Comparison of ENCODE assay signal across 22 mouse cellular contexts in the genomic region with DNA sequence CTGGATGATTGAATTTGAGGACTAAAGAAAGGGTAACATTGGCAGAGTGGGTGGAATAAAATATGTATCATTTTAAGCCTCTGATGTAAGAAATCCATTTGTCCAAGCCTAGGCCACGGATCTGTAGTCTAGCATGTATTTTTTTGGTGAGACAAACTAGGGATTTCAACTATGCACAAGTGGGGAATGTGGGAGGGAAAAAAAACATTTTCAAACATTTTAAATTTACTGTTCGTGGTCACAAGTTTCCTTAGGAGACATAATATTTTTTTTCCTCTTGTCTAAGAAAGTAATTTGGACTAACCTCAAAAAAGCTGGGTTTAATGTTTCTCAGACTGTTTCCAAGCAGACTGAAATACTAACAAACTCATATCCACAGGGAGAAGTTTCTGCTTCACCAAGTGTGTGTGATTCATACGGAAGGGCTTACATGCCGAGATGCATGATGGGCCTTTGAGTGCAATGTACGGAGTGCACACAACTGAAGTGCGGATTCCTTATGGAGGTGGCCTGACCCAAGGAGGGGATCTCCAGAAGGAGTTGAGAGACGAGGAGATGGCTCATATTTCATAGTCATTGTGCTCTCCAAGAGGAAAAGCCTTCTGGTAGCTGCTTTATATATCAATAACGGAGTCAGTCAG.
DNase-seq lines count a peak whose midpoint lies in the region; ATAC-seq and TF ChIP-seq lines count a peak whose summit lies in the region.
"Had no signal": no experiment of that assay in that cellular context is flagged by ENCODE, and none has a peak within 500 bp of the region (broad histone marks: within the 10 kb centered on the region; RNA-seq: fewer than 3 reads in every experiment).

No protein-coding gene starts in this region.

- no peaks in the 10 kb centered on the region for H3K9me3 ChIP-seq in heart, embryonic 16.5 days (replicated peaks; ENCODE audit: control insufficient read depth, low read length)
- no peaks in the 10 kb centered on the region for H3K9me3 ChIP-seq in lung, embryonic 14.5 days (ENCODE audit: low read depth, low read length)
- H3K9me3 ChIP-seq in embryonic facial prominence, embryonic 14.5 days (ENCODE audit: control insufficient read depth, low read length), result no peaks in the 10 kb centered on the region
- no peaks in the 10 kb centered on the region for H3K9me3 ChIP-seq in stomach, postnatal 0 days (ENCODE audit: control insufficient read depth, low read length)
- H3K9me3 ChIP-seq: hindbrain, embryonic 15.5 days; midbrain, embryonic 15.5 days had no signal

- H3K36me3 ChIP-seq in heart, embryonic 16.5 days (ENCODE audit: control insufficient read depth, insufficient read depth), result peaks cover 3% of the 10 kb centered on the region; the same call in 1 of the 2 replicates
- no peaks in the 10 kb centered on the region for H3K36me3 ChIP-seq in lung, embryonic 14.5 days (ENCODE audit: insufficient read depth)
- H3K36me3 ChIP-seq in embryonic facial prominence, embryonic 14.5 days (ENCODE audit: control insufficient read depth, insufficient read depth, low read length), result no peaks in the 10 kb centered on the region
- H3K36me3 ChIP-seq in stomach, postnatal 0 days (ENCODE audit: control insufficient read depth, insufficient read depth, low read length), result no peaks in the 10 kb centered on the region
- H3K36me3 ChIP-seq: hindbrain, embryonic 15.5 days; midbrain, embryonic 15.5 days had no signal

- H3K4me1 ChIP-seq in heart, embryonic 16.5 days (ENCODE audit: control insufficient read depth, insufficient read depth, low read length), result peaks cover 39% of the 10 kb centered on the region
- H3K4me1 ChIP-seq in lung, embryonic 14.5 days (ENCODE audit: insufficient read depth), result peaks cover 18% of the 10 kb centered on the region
- H3K4me1 ChIP-seq in embryonic facial prominence, embryonic 14.5 days (ENCODE audit: control insufficient read depth, insufficient read depth, low read length), result peaks cover 20% of the 10 kb centered on the region
- H3K4me1 ChIP-seq in stomach, postnatal 0 days (replicated peaks; ENCODE audit: control insufficient read depth, insufficient read depth), result 0 out of 2 replicates have a peak, but pooled peaks cover 5% of the 10 kb centered on the region
- H3K4me1 ChIP-seq: hindbrain, embryonic 15.5 days; midbrain, embryonic 15.5 days had no signal

- ATAC-seq in heart, embryonic 16.5 days (replicated peaks; ENCODE audit: extremely low read depth, insufficient read depth, low FRiP score), result no peak
- ATAC-seq in lung, embryonic 14.5 days (ENCODE audit: insufficient read depth), result no peak; the same call in 1 of the 2 replicates
- ATAC-seq in embryonic facial prominence, embryonic 14.5 days (ENCODE audit: low read depth), result peak; percentile 76; the same call in 1 of the 2 replicates
- no peak for ATAC-seq in stomach, postnatal 0 days (ENCODE audit: low FRiP score, low TSS enrichment)
- ATAC-seq: forebrain, embryonic 16.5 days; liver, postnatal 0 days; midbrain, embryonic 15.5 days; Patski had no signal

- WGBS in heart, embryonic 16.5 days, result 78% methylated on average over 8 of the region's 8 CpGs
- 35% methylated on average over 8 of the region's 8 CpGs for WGBS in lung, embryonic 14.5 days
- WGBS in embryonic facial prominence, embryonic 14.5 days, result 42% methylated on average over 8 of the region's 8 CpGs
- WGBS in stomach, postnatal 0 days, result 53% methylated on average over 8 of the region's 8 CpGs

- DNase-seq in heart, adult 8-10 months (ENCODE audit: low spot score), result no peak
- peak; percentile 51 for DNase-seq in lung, embryonic 14.5 days
- no peak for DNase-seq in lung, postnatal 25 days (ENCODE audit: low spot score)
- peak; percentile 86 for DNase-seq in embryonic facial prominence, embryonic 14.5 days (ENCODE audit: low spot score)
- no peak for DNase-seq in stomach, postnatal 0 days (ENCODE audit: low spot score)
- no peak for DNase-seq in natural killer cell, adult 2 months (ENCODE audit: low spot score in 2 of 2)
- DNase-seq: adrenal gland, postnatal 25 days; cerebellum, adult 8-10 months; gastrocnemius, adult 2 months; heart, adult 18-20 months; kidney, adult 11 months; liver; liver, postnatal 0 days; retina, postnatal 1 day had no signal

- no peak overlapping the region for H3K4me2 ChIP-seq in heart, embryonic 16.5 days (ENCODE audit: low read depth, low read length)
- H3K4me2 ChIP-seq in lung, embryonic 14.5 days, result no peak overlapping the region
- H3K4me2 ChIP-seq in embryonic facial prominence, embryonic 14.5 days (ENCODE audit: low read depth, low read length), result no peak overlapping the region
- 0 out of 2 replicates have a peak overlapping the region, but pooled peaks have one; percentile 14 for H3K4me2 ChIP-seq in stomach, postnatal 0 days (replicated peaks; ENCODE audit: low read depth)
- H3K4me2 ChIP-seq: hindbrain, embryonic 15.5 days; midbrain, embryonic 15.5 days had no signal

- H3K27me3 ChIP-seq in heart, embryonic 16.5 days (ENCODE audit: control insufficient read depth, insufficient read depth, low read length), result no peaks in the 10 kb centered on the region
- no peaks in the 10 kb centered on the region for H3K27me3 ChIP-seq in lung, embryonic 14.5 days (ENCODE audit: insufficient read depth, low read length)
- no peaks in the 10 kb centered on the region for H3K27me3 ChIP-seq in embryonic facial prominence, embryonic 14.5 days (replicated peaks; ENCODE audit: control insufficient read depth, insufficient read depth, low read length)
- no peaks in the 10 kb centered on the region for H3K27me3 ChIP-seq in stomach, postnatal 0 days (ENCODE audit: control insufficient read depth, insufficient read depth, low read length)
- H3K27me3 ChIP-seq: hindbrain, embryonic 15.5 days; midbrain, embryonic 15.5 days; Patski had no signal

- H3K4me3 ChIP-seq in heart, embryonic 16.5 days (ENCODE audit: low read length), result no peak overlapping the region
- H3K4me3 ChIP-seq in lung, embryonic 14.5 days (ENCODE audit: low read depth, low read length), result no peak overlapping the region
- no peak overlapping the region for H3K4me3 ChIP-seq in embryonic facial prominence, embryonic 14.5 days (ENCODE audit: low read depth, low read length)
- no peak overlapping the region for H3K4me3 ChIP-seq in stomach, postnatal 0 days (ENCODE audit: low read depth, low read length)
- H3K4me3 ChIP-seq: erythroblast, embryonic 14.5 days; gastrocnemius, adult 2 months; hindbrain, embryonic 15.5 days; left cerebral cortex, adult 2 months; megakaryocyte, embryonic 14.5 days; midbrain, embryonic 15.5 days had no signal

- peak overlapping the region; percentile 51 for H3K27ac ChIP-seq in heart, embryonic 16.5 days (ENCODE audit: low read length)
- peak overlapping the region; percentile 68 for H3K27ac ChIP-seq in lung, embryonic 14.5 days (ENCODE audit: low read depth)
- H3K27ac ChIP-seq in embryonic facial prominence, embryonic 14.5 days (replicated peaks; ENCODE audit: low read depth, low read length), result peak overlapping the region; percentile 76
- H3K27ac ChIP-seq in stomach, postnatal 0 days (replicated peaks), result 0 out of 2 replicates have a peak overlapping the region, but pooled peaks have one; percentile 30
- H3K27ac ChIP-seq: gastrocnemius, adult 2 months; hindbrain, embryonic 15.5 days; left cerebral cortex, adult 2 months; midbrain, embryonic 15.5 days had no signal

- H3K9ac ChIP-seq in heart, embryonic 16.5 days (ENCODE audit: low read length), result no peak overlapping the region
- H3K9ac ChIP-seq in lung, embryonic 14.5 days, result no peak overlapping the region
- no peak overlapping the region for H3K9ac ChIP-seq in embryonic facial prominence, embryonic 14.5 days (ENCODE audit: low read depth, low read length)
- no peak overlapping the region for H3K9ac ChIP-seq in stomach, postnatal 0 days (ENCODE audit: low read length)
- H3K9ac ChIP-seq: hindbrain, embryonic 15.5 days; liver, postnatal 0 days; midbrain, embryonic 15.5 days had no signal

- TF ChIP-seq EP300 in stomach, postnatal 0 days (optimal IDR thresholded peaks at IDR 0.05), result no peak

- no peak for TF ChIP-seq CTCF in lung, embryonic 14.5 days (IDR thresholded peaks at IDR 0.05; ENCODE audit: low read depth)
- TF ChIP-seq CTCF in stomach, postnatal 0 days (IDR thresholded peaks at IDR 0.05; ENCODE audit: low read depth), result no peak

Comparison
In these comparisons a context has a peak if more than half of its experiments do, and no peak if none do; other contexts are left out.
1. DNase-seq: peak in lung, embryonic 14.5 days (single experiment) and embryonic facial prominence, embryonic 14.5 days (single experiment); none in heart, adult 8-10 months (single experiment), lung, postnatal 25 days (single experiment), stomach, postnatal 0 days (single experiment) and natural killer cell, adult 2 months (0 of 2).
2. Peak in every context shown above with its lines, with median percentiles within 50 percentile points of each other: H3K27ac ChIP-seq.